16 mouse cellular contexts compared by ENCODE assay signal in genomic region chr16:35068886-35069285, GRCm38 (mm10).
"Had no signal": no experiment of that assay in that cellular context is flagged by ENCODE, and none has a peak within 500 bp of the region (broad histone marks: within the 10 kb centered on the region; RNA-seq: fewer than 3 reads in every experiment).

No protein-coding gene starts in this region.

- H3K36me3 ChIP-seq: liver, embryonic 13.5 days; liver, embryonic 15.5 days; lung, embryonic 15.5 days; midbrain, embryonic 12.5 days; neural tube, embryonic 12.5 days had no signal

- H3K4me3 ChIP-seq: liver, embryonic 13.5 days; liver, embryonic 15.5 days; lung, embryonic 15.5 days; megakaryocyte, embryonic 14.5 days; midbrain, embryonic 12.5 days; neural tube, embryonic 12.5 days had no signal

- DNase-seq: liver, embryonic 13.5 days; liver, postnatal 0 days; lung, adult 2 months; lung, postnatal 14 days; lung, postnatal 36 days; midbrain, embryonic 14.5 days; right cerebral cortex, postnatal 14 days; thymus, adult 18-20 months; thymus, postnatal 25 days; thymus, postnatal 4 days had no signal

- H3K27me3 ChIP-seq: liver, embryonic 13.5 days; liver, embryonic 15.5 days; lung, embryonic 15.5 days; megakaryocyte, embryonic 14.5 days; midbrain, embryonic 12.5 days; neural tube, embryonic 12.5 days had no signal

- H3K27ac ChIP-seq: liver, embryonic 13.5 days; liver, embryonic 15.5 days; lung, embryonic 15.5 days; macrophage; midbrain, embryonic 12.5 days; neural tube, embryonic 12.5 days had no signal
